Mouse (Mus musculus) MEL (cell line): ENCODE measurements around the gene Zfp804a. TPM values are rescaled to one million over a fixed set of nuclear protein-coding genes. Genes with fewer than 3 reads are reported as not detected.
A peak's percentile ranks its signal among the peaks of the same experiment; 100 is the strongest.

Source experiments
- DNase-seq: peaks from one replicate; pipeline ENCODE4 v3.0.0; 2011; ENCODE audit warnings: low read depth, low spot score
- H3K27ac ChIP-seq: 2 replicates; pipeline ENCODE4 v1.5.1; 2012; ENCODE audit warnings: low read depth, mild to moderate bottlenecking, control low read depth, low read length, moderate library complexity; ENCODE audit not compliant: control insufficient read depth
- H3K27me3 ChIP-seq, 2 experiments: fragments of 150-350 bp in 1 of 2; sonication (generic) in 1 of 2; 2 replicates each; pipeline ENCODE4 v1.6.1; 2012; ENCODE audit warnings: low read length in 2 of 2, mild to moderate bottlenecking in 2 of 2, improper control_type of control experiment in 1 of 2, moderate library complexity in 1 of 2; ENCODE audit not compliant: insufficient read depth in 2 of 2, control insufficient read depth in 1 of 2
- H3K36me3 ChIP-seq, 2 experiments: 2 replicates each; pipeline ENCODE4 v1.6.1; 2012 to 2014; ENCODE audit warnings: low read length in 2 of 2, improper control_type of control experiment in 1 of 2, inconsistent platforms in 1 of 2, mild to moderate bottlenecking in 1 of 2; ENCODE audit not compliant: insufficient read depth in 2 of 2, control insufficient read depth in 1 of 2
- H3K4me1 ChIP-seq, 2 experiments: fragments of 150-350 bp in 1 of 2; sonication (generic) in 1 of 2; 2 replicates each; pipeline ENCODE4 v1.6.1; 2012; ENCODE audit warnings: low read length in 2 of 2, improper control_type of control experiment in 1 of 2, mild to moderate bottlenecking in 1 of 2; ENCODE audit not compliant: insufficient read depth in 2 of 2, control insufficient read depth in 1 of 2
- H3K4me3 ChIP-seq, 2 experiments: fragments of 150-350 bp in 1 of 2; sonication (generic) in 1 of 2; 2 replicates each; pipeline ENCODE4 v1.5.1; 2012; ENCODE audit warnings: low read depth in 2 of 2, low read length in 2 of 2, mild to moderate bottlenecking in 2 of 2, moderate library complexity in 2 of 2, control low read depth in 1 of 2, improper control_type of control experiment in 1 of 2; ENCODE audit not compliant: control insufficient read depth in 1 of 2, insufficient read depth in 1 of 2
- H3K79me2 ChIP-seq: 2 replicates; pipeline ENCODE4 v1.6.1; 2012; ENCODE audit warnings: mild to moderate bottlenecking, low read length, moderate library complexity; ENCODE audit not compliant: control insufficient read depth, poor library complexity, insufficient read depth
- H3K9ac ChIP-seq: 2 replicates; pipeline ENCODE4 v1.6.1; 2012; ENCODE audit warnings: low read depth, mild to moderate bottlenecking, control low read depth, low read length, moderate library complexity; ENCODE audit not compliant: control insufficient read depth, poor library complexity, severe bottlenecking
- H3K9me3 ChIP-seq: fragments of 150-350 bp; sonication (generic); replicated peaks from 2 replicates; pipeline ENCODE4 v1.6.1; 2012; ENCODE audit warnings: mild to moderate bottlenecking, low read length, improper control_type of control experiment, moderate library complexity; ENCODE audit not compliant: insufficient read depth
- BHLHE40 ChIP-seq: IDR thresholded peaks from 2 replicates; pipeline ENCODE4 v1.6.1; 2012; ENCODE audit warnings: low read depth, mild to moderate bottlenecking, inconsistent platforms, low read length, improper control_type of control experiment, borderline replicate concordance
- CHD1 ChIP-seq: IDR thresholded peaks from 2 replicates; pipeline ENCODE4 v1.6.1; 2012; ENCODE audit warnings: low read depth, mild to moderate bottlenecking, inconsistent platforms, low read length, improper control_type of control experiment
- CHD2 ChIP-seq: IDR thresholded peaks from 2 replicates; pipeline ENCODE4 v1.6.1; 2011; ENCODE audit warnings: low read length, improper control_type of control experiment
- CTCF ChIP-seq, 3 experiments: IDR thresholded peaks in 2 of 3; conservative IDR thresholded peaks in 1 of 3; 2 replicates each; pipeline ENCODE4 v1.5.1; 2011 to 2012; ENCODE audit warnings: low read length in 3 of 3, low read depth in 2 of 3, mild to moderate bottlenecking in 2 of 3, improper control_type of control experiment in 1 of 3, inconsistent platforms in 1 of 3, mixed read lengths in 1 of 3, moderate library complexity in 1 of 3; ENCODE audit not compliant: control insufficient read depth in 1 of 3, insufficient read depth in 1 of 3, poor library complexity in 1 of 3, severe bottlenecking in 1 of 3
- E2F4 ChIP-seq: IDR thresholded peaks from 2 replicates; pipeline ENCODE4 v1.6.1; 2011; ENCODE audit warnings: low read depth, low read length, improper control_type of control experiment, borderline replicate concordance
- ELF1 ChIP-seq: IDR thresholded peaks from 2 replicates; pipeline ENCODE4 v1.6.1; 2014; ENCODE audit warnings: low read depth, mild to moderate bottlenecking, inconsistent platforms, low read length, improper control_type of control experiment, moderate library complexity
- EP300 ChIP-seq, 2 experiments: IDR thresholded peaks; 2 replicates each; pipeline ENCODE4 v1.6.1; 2011; ENCODE audit warnings: improper control_type of control experiment in 2 of 2, low read length in 2 of 2, low read depth in 1 of 2, mild to moderate bottlenecking in 1 of 2
- ETS1 ChIP-seq: IDR thresholded peaks from 2 replicates; pipeline ENCODE4 v1.6.1; 2012; ENCODE audit warnings: low read depth, mild to moderate bottlenecking, inconsistent platforms, low read length, improper control_type of control experiment, moderate library complexity
- GABPA ChIP-seq: IDR thresholded peaks from 2 replicates; pipeline ENCODE4 v1.6.1; 2012; ENCODE audit warnings: low read depth, mild to moderate bottlenecking, inconsistent platforms, low read length, improper control_type of control experiment, moderate library complexity
- GATA1 ChIP-seq: IDR thresholded peaks from 2 replicates; pipeline ENCODE4 v1.6.1; 2011; ENCODE audit warnings: low read depth, low read length, improper control_type of control experiment
- HCFC1 ChIP-seq: IDR thresholded peaks from 2 replicates; pipeline ENCODE4 v1.6.1; 2012; ENCODE audit warnings: low read depth, mild to moderate bottlenecking, inconsistent platforms, low read length, improper control_type of control experiment, moderate library complexity
- JUND ChIP-seq: IDR thresholded peaks from 2 replicates; pipeline ENCODE4 v1.6.1; 2011; ENCODE audit warnings: low read depth, mild to moderate bottlenecking, improper control_type of control experiment, low read length
- KAT2A ChIP-seq: conservative IDR thresholded peaks from 2 replicates; pipeline ENCODE4 v1.6.1; 2012; ENCODE audit warnings: low read depth, low read length, improper control_type of control experiment, inconsistent platforms
- MAFK ChIP-seq: IDR thresholded peaks from 2 replicates; pipeline ENCODE4 v1.6.1; 2011; ENCODE audit warnings: low read depth, mild to moderate bottlenecking, low read length, improper control_type of control experiment, borderline replicate concordance
- MAX ChIP-seq: IDR thresholded peaks from 2 replicates; pipeline ENCODE4 v1.6.1; 2011; ENCODE audit warnings: low read length, improper control_type of control experiment
- MEF2A ChIP-seq: IDR thresholded peaks from 2 replicates; pipeline ENCODE4 v1.6.1; 2014; ENCODE audit warnings: low read depth, mild to moderate bottlenecking, inconsistent platforms, low read length, improper control_type of control experiment; ENCODE audit not compliant: poor library complexity, insufficient replicate concordance, severe bottlenecking; ENCODE audit errors: extremely low read depth
- MXI1 ChIP-seq: IDR thresholded peaks from 2 replicates; pipeline ENCODE4 v1.6.1; 2011; ENCODE audit warnings: mild to moderate bottlenecking, low read depth, low read length, improper control_type of control experiment
- MYB ChIP-seq: IDR thresholded peaks from 2 replicates; pipeline ENCODE4 v1.6.1; 2011; ENCODE audit warnings: mild to moderate bottlenecking, low read depth, low read length, improper control_type of control experiment
- MYC ChIP-seq: IDR thresholded peaks from 2 replicates; pipeline ENCODE4 v1.6.1; 2011; ENCODE audit warnings: low read depth, mild to moderate bottlenecking, low read length, improper control_type of control experiment, moderate library complexity
- NELFE ChIP-seq: IDR thresholded peaks from 2 replicates; pipeline ENCODE4 v1.6.1; 2011; ENCODE audit warnings: low read depth, low read length, improper control_type of control experiment
- NRF1 ChIP-seq: IDR thresholded peaks from 2 replicates; pipeline ENCODE4 v1.6.1; 2014; ENCODE audit warnings: low read depth, mild to moderate bottlenecking, inconsistent platforms, low read length, improper control_type of control experiment, moderate library complexity; ENCODE audit not compliant: poor library complexity, insufficient read depth, severe bottlenecking
- POLR2A ChIP-seq, 2 experiments: IDR thresholded peaks; 2 replicates each; pipeline ENCODE4 v1.6.1; 2011 to 2012; ENCODE audit warnings: low read length in 2 of 2, mild to moderate bottlenecking in 2 of 2, control low read depth in 1 of 2, improper control_type of control experiment in 1 of 2, low read depth in 1 of 2, moderate library complexity in 1 of 2; ENCODE audit not compliant: control insufficient read depth in 1 of 2, insufficient read depth in 1 of 2, poor library complexity in 1 of 2
- POLR2AphosphoS2 ChIP-seq: IDR thresholded peaks from 2 replicates; pipeline ENCODE4 v1.6.1; 2011; ENCODE audit warnings: low read length, improper control_type of control experiment
- POLR2AphosphoS5 ChIP-seq: IDR thresholded peaks from 2 replicates; pipeline ENCODE4 v1.6.1; 2012; ENCODE audit warnings: low read depth, borderline replicate concordance, mild to moderate bottlenecking, inconsistent platforms, low read length, moderate library complexity, mixed read lengths
- RAD21 ChIP-seq: IDR thresholded peaks from 2 replicates; pipeline ENCODE4 v1.6.1; 2011; ENCODE audit warnings: mild to moderate bottlenecking, low read depth, low read length, improper control_type of control experiment
- SIN3A ChIP-seq: IDR thresholded peaks from 2 replicates; pipeline ENCODE4 v1.6.1; 2012; ENCODE audit warnings: low read length, improper control_type of control experiment, inconsistent platforms
- SMC3 ChIP-seq: IDR thresholded peaks from 2 replicates; pipeline ENCODE4 v1.6.1; 2011; ENCODE audit warnings: low read depth, low read length, improper control_type of control experiment
- TAL1 ChIP-seq: IDR thresholded peaks from 2 replicates; pipeline ENCODE4 v1.6.1; 2012; ENCODE audit warnings: mild to moderate bottlenecking, inconsistent platforms, low read length, moderate library complexity, mixed read lengths
- TBP ChIP-seq: IDR thresholded peaks from 2 replicates; pipeline ENCODE4 v1.8.0; 2011; ENCODE audit warnings: low read depth, low read length, improper control_type of control experiment
- TCF12 ChIP-seq: IDR thresholded peaks from 2 replicates; pipeline ENCODE4 v1.6.1; 2014; ENCODE audit warnings: low read depth, mild to moderate bottlenecking, inconsistent platforms, low read length, improper control_type of control experiment, moderate library complexity
- UBTF ChIP-seq: IDR thresholded peaks from 2 replicates; pipeline ENCODE4 v1.6.1; 2012; ENCODE audit warnings: low read depth, mild to moderate bottlenecking, inconsistent platforms, low read length, improper control_type of control experiment, moderate library complexity, borderline replicate concordance; ENCODE audit not compliant: insufficient read depth
- USF1 ChIP-seq: IDR thresholded peaks from 2 replicates; pipeline ENCODE4 v1.6.1; 2014; ENCODE audit warnings: low read depth, mild to moderate bottlenecking, inconsistent platforms, low read length, improper control_type of control experiment, moderate library complexity
- USF2 ChIP-seq, 2 experiments: IDR thresholded peaks; 2 replicates each; pipeline ENCODE4 v1.6.1; 2011 to 2012; ENCODE audit warnings: improper control_type of control experiment in 2 of 2, low read length in 2 of 2, borderline replicate concordance in 1 of 2, inconsistent platforms in 1 of 2, low read depth in 1 of 2, mild to moderate bottlenecking in 1 of 2; ENCODE audit not compliant: insufficient read depth in 1 of 2
- ZC3H11A ChIP-seq: IDR thresholded peaks from 2 replicates; pipeline ENCODE4 v1.6.1; 2012; ENCODE audit warnings: low read depth, mild to moderate bottlenecking, inconsistent platforms, low read length, improper control_type of control experiment
- ZKSCAN1 ChIP-seq: IDR thresholded peaks from 2 replicates; pipeline ENCODE4 v1.6.1; 2012; ENCODE audit warnings: low read depth, mild to moderate bottlenecking, inconsistent platforms, low read length, improper control_type of control experiment, moderate library complexity
- ZNF384 ChIP-seq: IDR thresholded peaks from 2 replicates; pipeline ENCODE4 v1.6.1; 2012; ENCODE audit warnings: low read depth, mild to moderate bottlenecking, inconsistent platforms, low read length, improper control_type of control experiment
- polyA plus RNA-seq, 2 experiments: library from polyadenylated mRNA; stranded (reverse) in 1 of 2; unstranded in 1 of 2; fragments of >175 nt in 1 of 2; fragments of >200 nt in 1 of 2; gene quantifications; 2 replicates each; pipeline versions ENCODE4 v1.2.1 to v1.2.4; 2012; ENCODE audit warnings: low replicate concordance in 2 of 2, low read depth in 1 of 2; ENCODE audit not compliant: insufficient read length in 2 of 2, insufficient read depth in 1 of 2, missing spikeins in 1 of 2
- total RNA-seq: library from RNA; depleted of rRNA; stranded (reverse); fragments of 300-350 nt; gene quantifications from 2 replicates; pipeline ENCODE4 v1.2.3, GENCODE M21; 2012

Gene Zfp804a
- total and polyA plus RNA-seq, 3 experiments: not detected

GRCm38 (mm10) chr2:82064671-82065070 is 11.6 kb downstream of the Zfp804a start:
- H3K27me3 ChIP-seq: no peaks in the 10 kb centered on the region
- no peaks in the 10 kb centered on the region for H3K79me2 ChIP-seq
- H3K36me3 ChIP-seq: no peaks in the 10 kb centered on the region
- H3K9me3 ChIP-seq: no peaks in the 10 kb centered on the region
- H3K9ac ChIP-seq: no peak overlapping the region
- no peak overlapping the region for H3K27ac ChIP-seq
- H3K4me1 ChIP-seq: no peaks in the 10 kb centered on the region
- TF ChIP-seq SIN3A: no peak
- no peak for TF ChIP-seq NELFE
- no peak for TF ChIP-seq MXI1
- no peak for TF ChIP-seq MYC
- TF ChIP-seq CHD2: no peak
- peak; percentile 37; the same call in 1 of the 2 replicates for TF ChIP-seq SMC3
- no peak for TF ChIP-seq POLR2A (IDR thresholded peaks at IDR 0.05; ENCODE audit: control insufficient read depth in 1 of 2, insufficient read depth in 1 of 2, low read depth in 1 of 2, low read length in 2 of 2, poor library complexity in 1 of 2)
- TF ChIP-seq CHD1: no peak
- TF ChIP-seq MEF2A: no peak
- no peak for TF ChIP-seq ZKSCAN1
- TF ChIP-seq MYB: no peak
- peak; percentile 58 for TF ChIP-seq RAD21
- TF ChIP-seq CTCF (IDR thresholded peaks at IDR 0.05 in 2 of 3, conservative IDR thresholded peaks at IDR 0.05 in 1 of 3; ENCODE audit: control insufficient read depth in 1 of 3, insufficient read depth in 1 of 3, low read depth in 2 of 3, low read length in 3 of 3, poor library complexity in 1 of 3, severe bottlenecking in 1 of 3): peak in 1 of 3 experiments; percentile 43; a peak in 2 of 6 replicates
- TF ChIP-seq USF1: no peak
- no peak for TF ChIP-seq ETS1
- TF ChIP-seq MAX: no peak
- TF ChIP-seq TBP: no peak
- TF ChIP-seq ELF1: no peak
- TF ChIP-seq TAL1: no peak
- no peak for TF ChIP-seq USF2 (IDR thresholded peaks at IDR 0.05; ENCODE audit: borderline replicate concordance in 1 of 2, insufficient read depth in 1 of 2, low read depth in 1 of 2, low read length in 2 of 2)
- peak; percentile 24; the same call in 1 of the 2 replicates for TF ChIP-seq ZC3H11A
- no peak for TF ChIP-seq ZNF384
- no peak for TF ChIP-seq TCF12
- no peak for TF ChIP-seq GATA1
- TF ChIP-seq MAFK: no peak
- no peak for TF ChIP-seq NRF1
- no peak for TF ChIP-seq HCFC1
- TF ChIP-seq E2F4: no peak
- TF ChIP-seq POLR2AphosphoS5: no peak
- TF ChIP-seq POLR2AphosphoS2: no peak
- TF ChIP-seq GABPA: no peak
- no peak for TF ChIP-seq KAT2A
- no peak for TF ChIP-seq BHLHE40
- no peak for TF ChIP-seq JUND
- no peak for TF ChIP-seq EP300 (IDR thresholded peaks at IDR 0.05; ENCODE audit: low read depth in 1 of 2, low read length in 2 of 2)
- TF ChIP-seq UBTF: no peak
- H3K4me3 ChIP-seq: no peak overlapping the region
- peak; percentile 14 for DNase-seq
